Mouse (Mus musculus) stomach, postnatal 0 days (tissue): ENCODE measurements at regions not wholly inside any gene's neighbourhood (a gene's known extent, or its start where the extent isn't known, plus 50 kb on each side); places are given as distances from the start of the nearest gene placed in this dataset.
A peak's percentile ranks its signal among the peaks of the same experiment; 100 is the strongest.

ENCODE experiments used
- CTCF ChIP-seq: IDR thresholded peaks from 2 replicates; pipeline ENCODE4 v1.5.1; 2016; ENCODE audit warnings: antibody characterized with exemption, low read depth, mild to moderate bottlenecking, moderate library complexity
- EP300 ChIP-seq: optimal IDR thresholded peaks from 2 replicates; pipeline ENCODE3; 2016; ENCODE audit warnings: antibody characterized with exemption

- TF ChIP-seq CTCF (peak; percentile 84), EP300 (no peak)
Observed at GRCm38 (mm10) chr2:174900671-174900991, 109.4 kb upstream of the Gm14444 start.
